Mouse (Mus musculus): ENCODE results near the gene Coro2b. TPM values are rescaled to one million over a fixed set of nuclear protein-coding genes. Genes with fewer than 3 reads are reported as not detected.

Gene Coro2b
- polyA plus RNA-seq, 1 experiment from 2014 or later = 26.2 TPM

DNA sequence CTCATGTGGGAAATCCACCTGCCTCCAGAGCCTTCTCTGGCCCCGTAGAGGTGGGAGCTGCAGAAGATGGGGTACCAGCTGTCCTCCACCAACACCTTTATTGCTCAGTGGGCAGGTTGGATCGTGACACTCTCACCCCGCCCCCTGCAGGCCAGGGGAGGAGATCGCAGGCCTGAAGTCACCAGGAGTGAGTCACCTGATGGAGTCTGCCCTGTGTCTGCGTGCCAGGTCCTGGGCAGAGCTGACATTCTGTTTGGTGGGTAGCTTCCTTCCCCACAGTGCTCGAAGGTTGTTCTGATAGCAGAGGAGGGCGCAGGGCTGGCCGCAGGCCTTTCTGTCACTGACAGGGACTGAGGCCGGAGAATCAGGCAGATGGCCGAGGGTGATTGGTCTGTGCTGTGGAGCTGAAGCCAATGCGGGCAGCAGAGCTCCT lies 13.8 kb upstream of the Coro2b start:
- DNase-seq = peak; percentile 64
- H3K27ac ChIP-seq (ENCODE audit: low read depth) = no peak overlapping the region

DNA sequence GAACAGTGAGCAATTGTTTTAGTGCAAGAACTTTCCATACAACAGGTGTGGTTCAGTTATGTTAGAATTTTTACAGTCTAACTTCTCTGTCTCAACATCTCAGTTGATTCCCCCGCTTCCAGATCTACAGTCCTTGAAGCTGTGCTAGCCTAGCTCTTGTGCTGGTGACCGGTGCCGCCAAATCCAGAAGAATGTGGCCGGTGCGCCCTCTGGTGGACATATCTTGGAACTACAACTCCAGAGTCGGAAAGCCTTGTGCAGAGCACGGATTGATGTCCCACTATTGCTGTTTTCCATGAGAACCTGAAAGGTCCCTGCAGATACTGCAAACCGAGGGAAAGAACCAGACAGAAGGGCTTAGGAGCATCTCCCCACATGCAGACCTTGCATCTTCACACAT lies 13.0 kb upstream of the Coro2b start:
- peak; percentile 52 for ATAC-seq (ENCODE audit: insufficient read depth)
- H3K36me3 ChIP-seq (ENCODE audit: insufficient read depth) = no peaks in the 10 kb centered on the region

More for the DNA sequence above, 13.8 kb upstream of the Coro2b start:
- no peaks in the 10 kb centered on the region for H3K9me3 ChIP-seq (ENCODE audit: low read depth, low read length)
- no peaks in the 10 kb centered on the region for H3K36me3 ChIP-seq (ENCODE audit: insufficient read depth)
- no peaks in the 10 kb centered on the region for H3K4me1 ChIP-seq (ENCODE audit: insufficient read depth)
- H3K9ac ChIP-seq = no peak overlapping the region
- peak; percentile 88 for TF ChIP-seq CTCF (IDR thresholded peaks at IDR 0.05; ENCODE audit: low read depth)
- 47% methylated on average over 11 of the region's 11 CpGs for WGBS
- H3K27me3 ChIP-seq (ENCODE audit: insufficient read depth, low read length) = no peaks in the 10 kb centered on the region
- H3K4me3 ChIP-seq (ENCODE audit: low read depth, low read length) = no peak overlapping the region
- H3K4me2 ChIP-seq = no peak overlapping the region
- no peak for ATAC-seq (ENCODE audit: insufficient read depth)

DNA sequence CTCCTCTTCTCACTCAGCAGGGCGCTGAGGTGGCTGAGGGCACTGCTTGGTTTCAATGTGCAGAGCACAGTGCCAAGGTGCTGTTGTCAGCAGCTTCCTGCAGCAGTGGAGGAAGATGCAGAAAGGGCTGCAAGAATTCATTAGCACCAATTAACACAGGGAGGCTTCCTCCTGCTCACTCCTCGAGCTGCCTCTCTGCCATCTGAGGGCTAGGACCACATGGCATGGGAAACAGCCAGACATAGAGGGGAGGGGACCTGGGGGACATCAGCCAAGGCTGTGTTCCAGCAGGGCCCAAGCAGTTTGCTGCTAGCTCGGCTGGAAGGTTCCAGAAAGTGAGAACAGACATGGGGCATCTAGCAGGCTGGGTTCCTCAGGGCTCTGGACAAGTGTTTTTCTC lies 10.6 kb upstream of the Coro2b start:
- H3K27ac ChIP-seq (ENCODE audit: low read depth) = no peak overlapping the region
- H3K9ac ChIP-seq = no peak overlapping the region
- WGBS = 63% methylated on average over 3 of the region's 3 CpGs
- H3K4me2 ChIP-seq = no peak overlapping the region
- ATAC-seq (ENCODE audit: insufficient read depth) (no peak), DNase-seq (no peak)
- H3K36me3 ChIP-seq (ENCODE audit: insufficient read depth) = no peaks in the 10 kb centered on the region
- no peaks in the 10 kb centered on the region for H3K27me3 ChIP-seq (ENCODE audit: insufficient read depth, low read length)
- no peak for TF ChIP-seq CTCF (IDR thresholded peaks at IDR 0.05; ENCODE audit: low read depth)
- H3K9me3 ChIP-seq (ENCODE audit: low read depth, low read length) = no peaks in the 10 kb centered on the region
- no peaks in the 10 kb centered on the region for H3K4me1 ChIP-seq (ENCODE audit: insufficient read depth)
- H3K4me3 ChIP-seq (ENCODE audit: low read depth, low read length) = no peak overlapping the region

More for the DNA sequence above, 13.0 kb upstream of the Coro2b start:
- H3K27ac ChIP-seq (ENCODE audit: low read depth) = no peak overlapping the region
- WGBS = 5% methylated on average over 8 of the region's 8 CpGs
- H3K9ac ChIP-seq = no peak overlapping the region
- H3K9me3 ChIP-seq (ENCODE audit: low read depth, low read length) = no peaks in the 10 kb centered on the region
- TF ChIP-seq CTCF (IDR thresholded peaks at IDR 0.05; ENCODE audit: low read depth) = peak; percentile 98
- no peak overlapping the region for H3K4me3 ChIP-seq (ENCODE audit: low read depth, low read length)
- H3K4me2 ChIP-seq = no peak overlapping the region
- H3K4me1 ChIP-seq (ENCODE audit: insufficient read depth) = no peaks in the 10 kb centered on the region
- no peaks in the 10 kb centered on the region for H3K27me3 ChIP-seq (ENCODE audit: insufficient read depth, low read length)
- DNase-seq = peak; percentile 96

DNA sequence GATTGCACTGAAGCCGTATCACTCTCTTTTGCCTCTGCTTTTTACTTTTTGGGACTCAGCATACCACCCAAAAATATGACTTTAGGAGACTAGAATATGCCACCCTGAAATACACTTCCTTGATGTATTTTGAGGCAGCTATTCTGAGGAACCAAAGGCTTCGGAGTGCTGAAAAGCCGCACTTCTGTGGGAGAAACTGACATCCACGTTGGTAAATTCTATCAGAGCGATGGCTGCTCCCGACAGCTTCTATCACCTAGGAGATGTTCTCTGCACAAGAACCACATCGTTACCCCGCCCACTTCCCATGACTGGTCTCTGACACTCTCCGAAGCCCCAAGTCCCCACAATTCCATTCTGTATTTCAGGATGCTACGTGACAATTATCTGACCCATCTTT lies 8.0 kb upstream of the Coro2b start:
- Histone ChIP-seq H3K27me3 (ENCODE audit: insufficient read depth, low read length) (no peaks in the 10 kb centered on the region), H3K27ac (ENCODE audit: low read depth) (no peak overlapping the region), H3K36me3 (ENCODE audit: insufficient read depth) (no peaks in the 10 kb centered on the region), H3K4me3 (ENCODE audit: low read depth, low read length) (no peak overlapping the region), H3K4me1 (ENCODE audit: insufficient read depth) (peaks cover 4% of the 10 kb centered on the region; the same call in 1 of the 2 replicates), H3K9me3 (ENCODE audit: low read depth, low read length) (no peaks in the 10 kb centered on the region), H3K9ac (no peak overlapping the region), H3K4me2 (no peak overlapping the region)
- ATAC-seq (ENCODE audit: insufficient read depth) = no peak
- 62% methylated on average over 10 of the region's 10 CpGs for WGBS
- no peak for DNase-seq
- TF ChIP-seq CTCF (IDR thresholded peaks at IDR 0.05; ENCODE audit: low read depth) = no peak

- no peaks in the 10 kb centered on the region for H3K36me3 ChIP-seq (ENCODE audit: insufficient read depth)
- no peak overlapping the region for H3K27ac ChIP-seq (ENCODE audit: low read depth)
- ATAC-seq (ENCODE audit: insufficient read depth) (no peak), DNase-seq (no peak)
- no peaks in the 10 kb centered on the region for H3K27me3 ChIP-seq (ENCODE audit: insufficient read depth, low read length)
- H3K9me3 ChIP-seq (ENCODE audit: low read depth, low read length) = no peaks in the 10 kb centered on the region
- peaks cover 4% of the 10 kb centered on the region; the same call in 1 of the 2 replicates for H3K4me1 ChIP-seq (ENCODE audit: insufficient read depth)
- no peak overlapping the region for H3K9ac ChIP-seq
- no peak overlapping the region for H3K4me2 ChIP-seq
- 65% methylated on average over 4 of the region's 4 CpGs for WGBS
- no peak for TF ChIP-seq CTCF (IDR thresholded peaks at IDR 0.05; ENCODE audit: low read depth)
- no peak overlapping the region for H3K4me3 ChIP-seq (ENCODE audit: low read depth, low read length)
Observed at GRCm38 (mm10) chr9:62543878-62544277, 7.0 kb upstream of the Coro2b start.

GRCm38 (mm10) chr9:62541606-62542005 lies 4.8 kb upstream of the Coro2b start:
- no peak overlapping the region for H3K9ac ChIP-seq
- peaks cover 4% of the 10 kb centered on the region; the same call in 1 of the 2 replicates for H3K4me1 ChIP-seq (ENCODE audit: insufficient read depth)
- no peak for TF ChIP-seq CTCF (IDR thresholded peaks at IDR 0.05; ENCODE audit: low read depth)
- H3K27me3 ChIP-seq (ENCODE audit: insufficient read depth, low read length) = no peaks in the 10 kb centered on the region
- ATAC-seq (ENCODE audit: insufficient read depth) = no peak
- no peak overlapping the region for H3K27ac ChIP-seq (ENCODE audit: low read depth)
- H3K36me3 ChIP-seq (ENCODE audit: insufficient read depth) = no peaks in the 10 kb centered on the region
- WGBS = 63% methylated on average over 10 of the region's 10 CpGs
- no peak for DNase-seq
- H3K9me3 ChIP-seq (ENCODE audit: low read depth, low read length) = no peaks in the 10 kb centered on the region
- H3K4me2 ChIP-seq = no peak overlapping the region
- no peak overlapping the region for H3K4me3 ChIP-seq (ENCODE audit: low read depth, low read length)

DNA sequence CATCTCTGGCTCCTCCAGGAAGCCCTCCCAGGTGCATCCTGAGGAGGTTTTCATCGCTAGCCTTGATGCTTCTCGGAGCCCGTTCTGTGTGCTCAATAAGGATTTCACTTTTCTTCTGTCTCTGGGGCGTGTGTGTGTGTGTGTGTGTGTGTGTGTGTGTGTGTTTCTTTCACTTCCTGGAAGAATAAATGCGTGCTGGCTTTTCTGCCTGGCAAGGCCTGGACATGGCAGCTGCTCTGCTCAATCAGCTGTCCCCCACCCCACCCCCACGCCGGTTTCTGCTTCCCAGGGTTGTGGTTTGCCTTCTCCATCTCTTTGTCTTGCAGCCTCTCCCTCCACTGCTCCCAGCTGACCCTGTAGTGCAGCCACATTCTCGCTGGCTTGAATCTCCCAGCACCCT lies 4.3 kb upstream of the Coro2b start:
- DNase-seq = peak; percentile 16
- H3K4me2 ChIP-seq = no peak overlapping the region
- no peaks in the 10 kb centered on the region for H3K9me3 ChIP-seq (ENCODE audit: low read depth, low read length)
- no peak for TF ChIP-seq CTCF (IDR thresholded peaks at IDR 0.05; ENCODE audit: low read depth)
- H3K4me1 ChIP-seq (ENCODE audit: insufficient read depth) = peaks cover 4% of the 10 kb centered on the region; the same call in 1 of the 2 replicates
- no peak overlapping the region for H3K4me3 ChIP-seq (ENCODE audit: low read depth, low read length)
- no peaks in the 10 kb centered on the region for H3K36me3 ChIP-seq (ENCODE audit: insufficient read depth)
- H3K27me3 ChIP-seq (ENCODE audit: insufficient read depth, low read length) = no peaks in the 10 kb centered on the region
- H3K27ac ChIP-seq (ENCODE audit: low read depth) = 0 out of 2 replicates have a peak overlapping the region, but pooled peaks have one; percentile 24
- no peak overlapping the region for H3K9ac ChIP-seq
- WGBS = 46% methylated on average over 8 of the region's 8 CpGs
- no peak for ATAC-seq (ENCODE audit: insufficient read depth)
